10 mouse cellular contexts compared by ENCODE assay signal in genomic region chr1:33663163-33663562, GRCm38 (mm10). TPM values are rescaled to one million over a fixed set of nuclear protein-coding genes. Genes with fewer than 3 reads are reported as not detected.
DNase-seq lines count a peak whose midpoint lies in the region; ATAC-seq lines count a peak whose summit lies in the region.
"Had no signal": no experiment of that assay in that cellular context is flagged by ENCODE, and none has a peak within 500 bp of the region (broad histone marks: within the 10 kb centered on the region; RNA-seq: fewer than 3 reads in every experiment).

No protein-coding gene starts in this region.

- H3K4me1 ChIP-seq in midbrain, embryonic 11.5 days (ENCODE audit: control insufficient read depth, insufficient read depth, low read length), result no peaks in the 10 kb centered on the region
- H3K4me1 ChIP-seq: midbrain, embryonic 12.5 days had no signal

- H3K9me3 ChIP-seq in midbrain, embryonic 11.5 days (ENCODE audit: control insufficient read depth, low read length), result no peaks in the 10 kb centered on the region
- H3K9me3 ChIP-seq: embryonic facial prominence, embryonic 13.5 days; midbrain, embryonic 12.5 days had no signal

- H3K36me3 ChIP-seq in midbrain, embryonic 11.5 days (ENCODE audit: control insufficient read depth, insufficient read depth, low read length), result peaks cover 3% of the 10 kb centered on the region; the same call in 1 of the 2 replicates

- no peaks in the 10 kb centered on the region for H3K27me3 ChIP-seq in midbrain, embryonic 11.5 days (ENCODE audit: control insufficient read depth, insufficient read depth, low read length)
- H3K27me3 ChIP-seq: embryonic facial prominence, embryonic 13.5 days; midbrain, embryonic 12.5 days had no signal

- H3K9ac ChIP-seq in midbrain, embryonic 11.5 days (ENCODE audit: low read length), result no peak overlapping the region
- H3K9ac ChIP-seq: embryonic facial prominence, embryonic 13.5 days; midbrain, embryonic 12.5 days had no signal

- peak; percentile 16 to 39 for DNase-seq in cerebellum, adult 18-20 months
- peak; percentile 41 for DNase-seq in layer of hippocampus, adult 11-12 months (ENCODE audit: low spot score)
- DNase-seq in layer of hippocampus, postnatal 36 days, result no peak
- DNase-seq in MEL-GATA-1-ER (ENCODE audit: extremely low read depth, low read depth), result peak; percentile 45
- DNase-seq in lung, postnatal 10 days, result peak; percentile 30
- no peak for DNase-seq in yolk sac, embryonic 10.5 days (ENCODE audit: low spot score)
- DNase-seq in midbrain, embryonic 11.5 days (ENCODE audit: low spot score, missing footprints), result no peak

- ATAC-seq in cerebellum, adult (ENCODE audit: insufficient number of reproducible peaks, low FRiP score, low TSS enrichment), result no peak
- no peak for ATAC-seq in midbrain, embryonic 11.5 days (ENCODE audit: low FRiP score)

- no peak overlapping the region for H3K4me2 ChIP-seq in midbrain, embryonic 11.5 days
- H3K4me2 ChIP-seq: embryonic facial prominence, embryonic 13.5 days; midbrain, embryonic 12.5 days had no signal

- H3K4me3 ChIP-seq in midbrain, embryonic 11.5 days (ENCODE audit: low read depth, low read length), result no peak overlapping the region
- H3K4me3 ChIP-seq: embryonic facial prominence, embryonic 13.5 days; midbrain, embryonic 12.5 days had no signal

- H3K27ac ChIP-seq in midbrain, embryonic 11.5 days (ENCODE audit: low read depth, low read length), result no peak overlapping the region
- H3K27ac ChIP-seq: embryonic facial prominence, embryonic 13.5 days; midbrain, embryonic 12.5 days had no signal

RNA-seq across cellular contexts. Expression of gene Prim2, which starts 6.4 kb away (rescaled TPM):
- total RNA-seq in layer of hippocampus, postnatal 36 days (2021), result 1 to 10 TPM; 4.7 to 5.2 TPM
- 55.0 and 57.7 TPM in 2 replicates for polyA plus RNA-seq in midbrain, embryonic 11.5 days (2014; fragmentation: Nextera tagmentation; extraction: Ambion mirVana)

RNA-seq across cellular contexts. Expression of gene Rab23, which starts 56.5 kb away (rescaled TPM):
- 10 to 100 TPM; 26.4 to 32.3 TPM for total RNA-seq in layer of hippocampus, postnatal 36 days (2021)
- 28.2 and 28.6 TPM in 2 replicates for polyA plus RNA-seq in midbrain, embryonic 11.5 days (2014; fragmentation: Nextera tagmentation; extraction: Ambion mirVana)

Comparison
In these comparisons a context has a peak if more than half of its experiments do, and no peak if none do; other contexts are left out.
1. DNase-seq: peak in cerebellum, adult 18-20 months (2 of 2), layer of hippocampus, adult 11-12 months (single experiment), MEL-GATA-1-ER (single experiment) and lung, postnatal 10 days (single experiment); none in layer of hippocampus, postnatal 36 days (0 of 2), yolk sac, embryonic 10.5 days (single experiment) and midbrain, embryonic 11.5 days (single experiment).